Mouse (Mus musculus): ENCODE data around the gene Prss21. TPM values are rescaled to one million over a fixed set of nuclear protein-coding genes. Genes with fewer than 3 reads are reported as not detected.

Prss21 gene
- polyA plus RNA-seq, 1 experiment = not detected

GRCm38 (mm10) chr17:23836006-23836575 is 31.8 kb upstream of the Prss21 start, which contains the start of gene Prss33:
Gene Prss33 (minus strand): TSS chr17:23836056.
- DNase-seq (ENCODE audit: low read depth) = peak; percentile 41
- TF ChIP-seq POLR2A (IDR thresholded peaks at IDR 0.05; ENCODE audit: borderline replicate concordance, extremely low read depth, insufficient read depth, insufficient read length, poor library complexity, severe bottlenecking) = no peak
- TF ChIP-seq CTCF (IDR thresholded peaks at IDR 0.05; ENCODE audit: borderline replicate concordance, extremely low read depth, insufficient read depth, insufficient read length) = no peak

GRCm38 (mm10) chr17:23841145-23841544 is 26.7 kb upstream of the Prss21 start:
- peak; percentile 79 for DNase-seq (ENCODE audit: low read depth)
- TF ChIP-seq POLR2A (IDR thresholded peaks at IDR 0.05; ENCODE audit: borderline replicate concordance, extremely low read depth, insufficient read depth, insufficient read length, poor library complexity, severe bottlenecking) (no peak), CTCF (IDR thresholded peaks at IDR 0.05; ENCODE audit: borderline replicate concordance, extremely low read depth, insufficient read depth, insufficient read length) (peak; percentile 62)

- no peak for DNase-seq (ENCODE audit: low read depth)
- TF ChIP-seq POLR2A (IDR thresholded peaks at IDR 0.05; ENCODE audit: borderline replicate concordance, extremely low read depth, insufficient read depth, insufficient read length, poor library complexity, severe bottlenecking) (no peak), CTCF (IDR thresholded peaks at IDR 0.05; ENCODE audit: borderline replicate concordance, extremely low read depth, insufficient read depth, insufficient read length) (peak; percentile 15; the same call in 1 of the 2 replicates)
These were observed 24.6 kb upstream of the Prss21 start for GRCm38 (mm10) chr17:23843141-23843811.

GRCm38 (mm10) chr17:23843812-23844273 is 24.0 kb upstream of the Prss21 start, which contains the start of the genes Prss32 and Prss41:
Gene Prss32 (plus strand): TSS chr17:23843855.
Gene Prss41 (minus strand): TSS chr17:23844172.
- TF ChIP-seq CTCF (IDR thresholded peaks at IDR 0.05; ENCODE audit: borderline replicate concordance, extremely low read depth, insufficient read depth, insufficient read length) (peak; percentile 66), POLR2A (IDR thresholded peaks at IDR 0.05; ENCODE audit: borderline replicate concordance, extremely low read depth, insufficient read depth, insufficient read length, poor library complexity, severe bottlenecking) (no peak)
- DNase-seq (ENCODE audit: low read depth) = peak; percentile 45

- peak; percentile 18; the same call in 1 of the 2 replicates for TF ChIP-seq CTCF (IDR thresholded peaks at IDR 0.05; ENCODE audit: borderline replicate concordance, extremely low read depth, insufficient read depth, insufficient read length)
- no peak for TF ChIP-seq POLR2A (IDR thresholded peaks at IDR 0.05; ENCODE audit: borderline replicate concordance, extremely low read depth, insufficient read depth, insufficient read length, poor library complexity, severe bottlenecking)
These were observed 17.8 kb upstream of the Prss21 start for GRCm38 (mm10) chr17:23850028-23850427.

GRCm38 (mm10) chr17:23850853-23851749 is 16.8 kb upstream of the Prss21 start:
- TF ChIP-seq POLR2A (IDR thresholded peaks at IDR 0.05; ENCODE audit: borderline replicate concordance, extremely low read depth, insufficient read depth, insufficient read length, poor library complexity, severe bottlenecking) = no peak
- peak; percentile 75; the same call in 1 of the 2 replicates for TF ChIP-seq CTCF (IDR thresholded peaks at IDR 0.05; ENCODE audit: borderline replicate concordance, extremely low read depth, insufficient read depth, insufficient read length)
- peak; percentile 85 for DNase-seq (ENCODE audit: low read depth)

More at GRCm38 (mm10) chr17:23850028-23850427, 17.8 kb upstream of the Prss21 start:
- DNase-seq (ENCODE audit: low read depth) = no peak

GRCm38 (mm10) chr17:23853292-23853691 is 14.6 kb upstream of the Prss21 start:
- DNase-seq (ENCODE audit: low read depth) = peak; percentile 45
- no peak for TF ChIP-seq POLR2A (IDR thresholded peaks at IDR 0.05; ENCODE audit: borderline replicate concordance, extremely low read depth, insufficient read depth, insufficient read length, poor library complexity, severe bottlenecking)
- peak; percentile 67 for TF ChIP-seq CTCF (IDR thresholded peaks at IDR 0.05; ENCODE audit: borderline replicate concordance, extremely low read depth, insufficient read depth, insufficient read length)

GRCm38 (mm10) chr17:23854229-23854765 is 13.6 kb upstream of the Prss21 start:
- no peak for DNase-seq (ENCODE audit: low read depth)
- TF ChIP-seq CTCF (IDR thresholded peaks at IDR 0.05; ENCODE audit: borderline replicate concordance, extremely low read depth, insufficient read depth, insufficient read length) (no peak), POLR2A (IDR thresholded peaks at IDR 0.05; ENCODE audit: borderline replicate concordance, extremely low read depth, insufficient read depth, insufficient read length, poor library complexity, severe bottlenecking) (no peak)

- TF ChIP-seq CTCF (IDR thresholded peaks at IDR 0.05; ENCODE audit: borderline replicate concordance, extremely low read depth, insufficient read depth, insufficient read length) (no peak), POLR2A (IDR thresholded peaks at IDR 0.05; ENCODE audit: borderline replicate concordance, extremely low read depth, insufficient read depth, insufficient read length, poor library complexity, severe bottlenecking) (no peak)
- DNase-seq (ENCODE audit: low read depth) = no peak
These were observed 10.7 kb upstream of the Prss21 start for GRCm38 (mm10) chr17:23857193-23857592.

GRCm38 (mm10) chr17:23857913-23858312 is 9.9 kb upstream of the Prss21 start:
- DNase-seq (ENCODE audit: low read depth) = no peak
- TF ChIP-seq POLR2A (IDR thresholded peaks at IDR 0.05; ENCODE audit: borderline replicate concordance, extremely low read depth, insufficient read depth, insufficient read length, poor library complexity, severe bottlenecking) = no peak
- TF ChIP-seq CTCF (IDR thresholded peaks at IDR 0.05; ENCODE audit: borderline replicate concordance, extremely low read depth, insufficient read depth, insufficient read length) = no peak
